ENCODE assay signal across 10 mouse cellular contexts in genomic region chr4:152313934-152314333, GRCm38 (mm10). TPM values are rescaled to one million over a fixed set of nuclear protein-coding genes. Genes with fewer than 3 reads are reported as not detected.
DNase-seq lines count a peak whose midpoint lies in the region; ATAC-seq lines count a peak whose summit lies in the region.
"Had no signal": no experiment of that assay in that cellular context is flagged by ENCODE, and none has a peak within 500 bp of the region (broad histone marks: within the 10 kb centered on the region; RNA-seq: fewer than 3 reads in every experiment).

No protein-coding gene starts in this region.

- H3K36me3 ChIP-seq in heart, embryonic 15.5 days: peaks cover 23% of the 10 kb centered on the region
- no peaks in the 10 kb centered on the region for H3K36me3 ChIP-seq in embryonic facial prominence, embryonic 11.5 days (replicated peaks; ENCODE audit: control insufficient read depth, insufficient read depth, low read depth, low read length)

- no peak overlapping the region for H3K9ac ChIP-seq in heart, embryonic 15.5 days
- no peak overlapping the region for H3K9ac ChIP-seq in embryonic facial prominence, embryonic 11.5 days (replicated peaks; ENCODE audit: low read length)

- peaks cover 65% of the 10 kb centered on the region for H3K27me3 ChIP-seq in heart, embryonic 15.5 days
- H3K27me3 ChIP-seq in embryonic facial prominence, embryonic 11.5 days (ENCODE audit: control insufficient read depth, insufficient read depth, low read length): peaks cover 66% of the 10 kb centered on the region

- no peak for ATAC-seq in heart, embryonic 15.5 days (replicated peaks; ENCODE audit: insufficient number of reproducible peaks, insufficient read depth, low FRiP score, low read depth)
- no peak for ATAC-seq in embryonic facial prominence, embryonic 11.5 days (replicated peaks; ENCODE audit: insufficient number of reproducible peaks, low FRiP score, low TSS enrichment, low read depth)
- ATAC-seq in megakaryocyte progenitor cell, adult 5-6 weeks (replicated peaks; ENCODE audit: poor library complexity): no peak
- ATAC-seq: Patski had no signal

- intact Hi-C loops in heart, postnatal 14 days (cut with DNase I): no loop called here
- intact Hi-C loops in left cerebral cortex, postnatal 36 days (cut with DNase I): no loop called here

- H3K4me2 ChIP-seq in heart, embryonic 15.5 days: peak overlapping the region; percentile 60; the same call in 1 of the 2 replicates
- no peak overlapping the region for H3K4me2 ChIP-seq in embryonic facial prominence, embryonic 11.5 days (ENCODE audit: low read depth, low read length)

- H3K9me3 ChIP-seq in heart, embryonic 15.5 days (replicated peaks): no peaks in the 10 kb centered on the region
- H3K9me3 ChIP-seq in embryonic facial prominence, embryonic 11.5 days (replicated peaks; ENCODE audit: control insufficient read depth, low read length): no peaks in the 10 kb centered on the region

- DNase-seq in heart, postnatal 14 days: no peak
- DNase-seq in 416B (ENCODE audit: low read depth): peak; percentile 18
- peak; percentile 66 for DNase-seq in embryonic facial prominence, embryonic 11.5 days (ENCODE audit: low spot score)
- DNase-seq in kidney, postnatal 25 days: peak; percentile 61 to 64
- DNase-seq in gastrocnemius, postnatal 25 days: no peak
- DNase-seq in left cerebral cortex, postnatal 36 days (ENCODE audit: low spot score in 2 of 2): no peak

- H3K4me3 ChIP-seq in heart, embryonic 15.5 days: no peak overlapping the region
- peak overlapping the region; percentile 23; the same call in 1 of the 2 replicates for H3K4me3 ChIP-seq in embryonic facial prominence, embryonic 11.5 days (ENCODE audit: low read depth, low read length)

- H3K4me1 ChIP-seq in heart, embryonic 15.5 days (replicated peaks): peaks cover 55% of the 10 kb centered on the region
- H3K4me1 ChIP-seq in embryonic facial prominence, embryonic 11.5 days (ENCODE audit: control insufficient read depth, insufficient read depth, low read length): peaks cover 8% of the 10 kb centered on the region; the same call in 1 of the 2 replicates

- H3K27ac ChIP-seq in heart, embryonic 15.5 days: no peak overlapping the region
- no peak overlapping the region for H3K27ac ChIP-seq in embryonic facial prominence, embryonic 11.5 days (replicated peaks; ENCODE audit: low read depth, low read length)

RNA-seq across cellular contexts. Expression of gene Rnf207, which starts 4.9 kb away (rescaled TPM):
- 98.4 and 103 TPM in 2 replicates for polyA plus RNA-seq in heart, embryonic 15.5 days (2015; fragmentation: Nextera tagmentation; extraction: Ambion mirVana)
- total RNA-seq in heart, postnatal 14 days (2021): 10 to 100 TPM; 84.5 to 95.8 TPM
- polyA plus RNA-seq in embryonic facial prominence, embryonic 11.5 days (2014; fragmentation: Nextera tagmentation; extraction: Ambion mirVana): 0.41 and 1.0 TPM in 2 replicates
- total RNA-seq in megakaryocyte progenitor cell, adult 5-6 weeks (2015): 0.12 TPM in 1 of 2 replicates, not detected in the other
- not detected in 2 replicates for total RNA-seq in megakaryocyte progenitor cell, adult 5-6 weeks (2017)
- not detected for total RNA-seq in gastrocnemius, postnatal 25 days (2021)
- total RNA-seq in left cerebral cortex, postnatal 36 days (2021): 10 to 100 TPM; 10.2 to 17.0 TPM

RNA-seq across cellular contexts. Expression of gene Rpl22, which starts 11.6 kb away (rescaled TPM):
- 180 and 243 TPM in 2 replicates for polyA plus RNA-seq in heart, embryonic 15.5 days (2015; fragmentation: Nextera tagmentation; extraction: Ambion mirVana)
- total RNA-seq in heart, postnatal 14 days (2021): 100 to 1,000 TPM; 223 to 252 TPM
- polyA plus RNA-seq in embryonic facial prominence, embryonic 11.5 days (2014; fragmentation: Nextera tagmentation; extraction: Ambion mirVana): 404 and 441 TPM in 2 replicates
- 1,636 and 1,708 TPM in 2 replicates for total RNA-seq in megakaryocyte progenitor cell, adult 5-6 weeks (2015)
- total RNA-seq in megakaryocyte progenitor cell, adult 5-6 weeks (2017): 3,182 and 3,570 TPM in 2 replicates
- 100 to 1,000 TPM; 194 to 222 TPM for total RNA-seq in gastrocnemius, postnatal 25 days (2021)
- total RNA-seq in left cerebral cortex, postnatal 36 days (2021): 100 to 1,000 TPM; 161 to 162 TPM

RNA-seq across cellular contexts. Expression of gene Icmt, which starts 16.9 kb away (rescaled TPM):
- polyA plus RNA-seq in heart, embryonic 15.5 days (2015; fragmentation: Nextera tagmentation; extraction: Ambion mirVana): 15.3 and 20.3 TPM in 2 replicates
- total RNA-seq in heart, postnatal 14 days (2021): 10 to 100 TPM; 25.9 to 27.2 TPM
- 23.4 and 24.8 TPM in 2 replicates for polyA plus RNA-seq in embryonic facial prominence, embryonic 11.5 days (2014; fragmentation: Nextera tagmentation; extraction: Ambion mirVana)
- 7.9 and 12.1 TPM in 2 replicates for total RNA-seq in megakaryocyte progenitor cell, adult 5-6 weeks (2015)
- 11.5 and 14.8 TPM in 2 replicates for total RNA-seq in megakaryocyte progenitor cell, adult 5-6 weeks (2017)
- total RNA-seq in gastrocnemius, postnatal 25 days (2021): 10 to 100 TPM; 16.5 to 16.8 TPM
- total RNA-seq in left cerebral cortex, postnatal 36 days (2021): 10 to 100 TPM; 45.9 to 47.8 TPM

RNA-seq across cellular contexts. Expression of gene Hes3, which starts 22.5 kb away (rescaled TPM):
- not detected in 2 replicates for polyA plus RNA-seq in heart, embryonic 15.5 days (2015; fragmentation: Nextera tagmentation; extraction: Ambion mirVana)
- total RNA-seq in heart, postnatal 14 days (2021): not detected
- polyA plus RNA-seq in embryonic facial prominence, embryonic 11.5 days (2014; fragmentation: Nextera tagmentation; extraction: Ambion mirVana): 0.32 and 0.65 TPM in 2 replicates
- total RNA-seq in megakaryocyte progenitor cell, adult 5-6 weeks (2015): not detected in 2 replicates
- not detected in 2 replicates for total RNA-seq in megakaryocyte progenitor cell, adult 5-6 weeks (2017)
- not detected for total RNA-seq in gastrocnemius, postnatal 25 days (2021)
- under 1 TPM in 1 of 2 experiments, not detected in 1; 0.35 TPM for total RNA-seq in left cerebral cortex, postnatal 36 days (2021)
- polyA plus RNA-seq: urinary bladder, adult 2 months had no signal

RNA-seq across cellular contexts. Expression of gene Chd5, which starts 24.5 kb away (rescaled TPM):
- polyA plus RNA-seq in heart, embryonic 15.5 days (2015; fragmentation: Nextera tagmentation; extraction: Ambion mirVana): 0.06 and 0.22 TPM in 2 replicates
- under 1 TPM; 0.10 to 0.60 TPM for total RNA-seq in heart, postnatal 14 days (2021)
- 0.14 TPM in 2 replicates for polyA plus RNA-seq in embryonic facial prominence, embryonic 11.5 days (2014; fragmentation: Nextera tagmentation; extraction: Ambion mirVana)
- not detected in 2 replicates for total RNA-seq in megakaryocyte progenitor cell, adult 5-6 weeks (2015)
- total RNA-seq in megakaryocyte progenitor cell, adult 5-6 weeks (2017): 0.07 and 0.08 TPM in 2 replicates
- total RNA-seq in gastrocnemius, postnatal 25 days (2021): under 1 TPM; 0.03 to 0.08 TPM
- total RNA-seq in left cerebral cortex, postnatal 36 days (2021): 100 to 1,000 TPM; 162 to 195 TPM

Comparison
In these comparisons a context has a peak if more than half of its experiments do, and no peak if none do; other contexts are left out.
1. DNase-seq: peak in 416B (single experiment), embryonic facial prominence, embryonic 11.5 days (single experiment) and kidney, postnatal 25 days (2 of 2); none in heart, postnatal 14 days (0 of 2), gastrocnemius, postnatal 25 days (single experiment) and left cerebral cortex, postnatal 36 days (0 of 2).
2. RNA of gene Rnf207, which starts 4.9 kb away (total RNA-seq): 84.5 to 95.8 TPM in heart, postnatal 14 days and 10.2 to 17.0 TPM in left cerebral cortex, postnatal 36 days; 0.12 TPM in megakaryocyte progenitor cell, adult 5-6 weeks and not detected in gastrocnemius, postnatal 25 days; every median in the first group is over 4 times any median in the second.
3. RNA of gene Rpl22, which starts 11.6 kb away (total RNA-seq): 1,636 to 3,570 TPM in megakaryocyte progenitor cell, adult 5-6 weeks; 223 to 252 TPM in heart, postnatal 14 days, 194 to 222 TPM in gastrocnemius, postnatal 25 days and 161 to 162 TPM in left cerebral cortex, postnatal 36 days; every median in the first group is over 4 times any median in the second.